Mouse (Mus musculus) heart, adult 8-10 months (tissue): Measurements from ENCODE around the gene Cst11. TPM values are rescaled to one million over a fixed set of nuclear protein-coding genes. Genes with fewer than 3 reads are reported as not detected.

ENCODE experiments used
- total RNA-seq, 4 experiments: library from RNA; stranded (reverse); gene quantifications; 2 replicates each; pipeline ENCODE4 v1.2.4; 2022

Cst11 gene
- total RNA-seq, 4 experiments from 2014 or later = not detected

Other genes starting within 250 kb of the Cst11 start
- gene Nxt1, start 98.9 kb downstream of the Cst11 start, total RNA-seq = 1 to 10 TPM; 5.6 to 9.1 (median 7.8) TPM
- 10 to 100 TPM; 26.2 to 34.0 (median 28.9) TPM for gene Gzf1, start 90.5 kb downstream of the Cst11 start, total RNA-seq
- 1 to 10 TPM; 1.3 to 2.2 (median 1.4) TPM for gene Napb, start 39.0 kb downstream of the Cst11 start, total RNA-seq
- not detected for gene Cstl1, start 21.1 kb downstream of the Cst11 start, total RNA-seq
- not detected for gene 8030411F24Rik, start 10.5 kb upstream of the Cst11 start, total RNA-seq
- 1 to 10 TPM in 1 of 4 experiments, under 1 TPM in 1, not detected in 2; 0.53 to 1.1 TPM for gene Cst12, start 17.9 kb upstream of the Cst11 start, total RNA-seq
- gene Cst8, start 27.3 kb upstream of the Cst11 start, total RNA-seq = not detected
- not detected for gene Cst13, start 48.6 kb upstream of the Cst11 start, total RNA-seq
- gene Cst9, start 63.6 kb upstream of the Cst11 start, total RNA-seq = 1 to 10 TPM in 1 of 4 experiments, under 1 TPM in 3; 0.54 to 1.1 (median 0.83) TPM
- gene 9230104L09Rik, start 93.5 kb upstream of the Cst11 start, total RNA-seq = 1 to 10 TPM in 2 of 4 experiments, under 1 TPM in 2; 0.63 to 1.4 (median 0.89) TPM
- gene Cst3, start 104.2 kb upstream of the Cst11 start, total RNA-seq = 1,000 to 10,000 TPM in 1 of 4 experiments, 100 to 1,000 TPM in 3; 949 to 1,042 (median 983) TPM
- not detected for gene Gm1330, start 231.8 kb upstream of the Cst11 start, total RNA-seq
- not detected for gene Gm10750, start 245.7 kb upstream of the Cst11 start, total RNA-seq